In genomic region chr2:148338894-148339293, GRCm38 (mm10) we compare ENCODE assay signal across 19 mouse cellular contexts. TPM values are rescaled to one million over a fixed set of nuclear protein-coding genes. Genes with fewer than 3 reads are reported as not detected.
DNase-seq lines count a peak whose midpoint lies in the region; ATAC-seq and TF ChIP-seq lines count a peak whose summit lies in the region.
"Had no signal": no experiment of that assay in that cellular context is flagged by ENCODE, and none has a peak within 500 bp of the region (broad histone marks: within the 10 kb centered on the region; RNA-seq: fewer than 3 reads in every experiment).

No protein-coding gene starts in this region.

- peak overlapping the region; percentile 46; the same call in 1 of the 2 replicates for H3K27ac ChIP-seq in heart, embryonic 15.5 days
- peak overlapping the region; percentile 74 for H3K27ac ChIP-seq in layer of hippocampus, adult 2 months
- H3K27ac ChIP-seq in midbrain, embryonic 14.5 days (replicated peaks; ENCODE audit: low read depth, low read length): no peak overlapping the region
- H3K27ac ChIP-seq in midbrain, postnatal 0 days (ENCODE audit: low read depth, low read length): no peak overlapping the region
- H3K27ac ChIP-seq in neural tube, embryonic 14.5 days (ENCODE audit: low read depth, low read length): no peak overlapping the region
- H3K27ac ChIP-seq: embryonic facial prominence, embryonic 12.5 days; hindbrain, embryonic 13.5 days; liver, embryonic 13.5 days had no signal

- DNase-seq in heart, postnatal 14 days: no peak
- DNase-seq in layer of hippocampus, adult 2 months (ENCODE audit: low spot score in 2 of 2): peak in 1 of 2 experiments; percentile 69
- no peak for DNase-seq in layer of hippocampus, adult 9-10 months (ENCODE audit: low spot score)
- DNase-seq in midbrain, embryonic 14.5 days: peak; percentile 27
- no peak for DNase-seq in midbrain, postnatal 0 days (ENCODE audit: low spot score)
- DNase-seq: cerebellum, adult 11 months; cerebellum, postnatal 36 days; forebrain, postnatal 0 days; gastrocnemius, postnatal 10 days; liver, embryonic 13.5 days; right cerebral cortex, postnatal 25 days had no signal

- no peaks in the 10 kb centered on the region for H3K36me3 ChIP-seq in heart, embryonic 15.5 days
- no peaks in the 10 kb centered on the region for H3K36me3 ChIP-seq in midbrain, embryonic 14.5 days (ENCODE audit: control insufficient read depth, insufficient read depth, low read length)
- no peaks in the 10 kb centered on the region for H3K36me3 ChIP-seq in midbrain, postnatal 0 days (ENCODE audit: insufficient read depth, low read length)
- no peaks in the 10 kb centered on the region for H3K36me3 ChIP-seq in neural tube, embryonic 14.5 days (ENCODE audit: control insufficient read depth, insufficient read depth, low read length)
- H3K36me3 ChIP-seq: embryonic facial prominence, embryonic 12.5 days; heart, embryonic 12.5 days; hindbrain, embryonic 13.5 days; liver, embryonic 13.5 days had no signal

- no peak for ATAC-seq in heart, embryonic 15.5 days (replicated peaks; ENCODE audit: insufficient number of reproducible peaks, insufficient read depth, low FRiP score, low read depth)
- no peak for ATAC-seq in midbrain, embryonic 14.5 days (ENCODE audit: low FRiP score, low TSS enrichment)
- ATAC-seq in midbrain, postnatal 0 days (ENCODE audit: low FRiP score): no peak
- peak; percentile 72; the same call in 1 of the 2 replicates for ATAC-seq in neural tube, embryonic 14.5 days (ENCODE audit: low read depth)
- no peak for ATAC-seq in megakaryocyte progenitor cell, adult 5-6 weeks (replicated peaks; ENCODE audit: poor library complexity)
- ATAC-seq: activated CD4-positive, CD25-positive, alpha-beta regulatory T cell, adult 4 months; forebrain, postnatal 0 days; intestine, postnatal 0 days had no signal

- TF ChIP-seq CTCF in layer of hippocampus, adult 2 months (conservative IDR thresholded peaks at IDR 0.05): no peak
- TF ChIP-seq CTCF in midbrain, postnatal 0 days (IDR thresholded peaks at IDR 0.05): no peak

- no peak overlapping the region for H3K4me3 ChIP-seq in heart, embryonic 15.5 days
- no peak overlapping the region for H3K4me3 ChIP-seq in layer of hippocampus, adult 2 months
- no peak overlapping the region for H3K4me3 ChIP-seq in midbrain, embryonic 14.5 days (replicated peaks; ENCODE audit: low read depth, low read length)
- no peak overlapping the region for H3K4me3 ChIP-seq in midbrain, postnatal 0 days (ENCODE audit: low read depth, low read length)
- H3K4me3 ChIP-seq in neural tube, embryonic 14.5 days (ENCODE audit: low read depth, low read length): no peak overlapping the region
- H3K4me3 ChIP-seq: embryonic facial prominence, embryonic 12.5 days; heart, embryonic 12.5 days; hindbrain, embryonic 13.5 days; liver, embryonic 13.5 days had no signal

- H3K9ac ChIP-seq in heart, embryonic 15.5 days: no peak overlapping the region
- no peak overlapping the region for H3K9ac ChIP-seq in midbrain, embryonic 14.5 days (replicated peaks; ENCODE audit: low read length)
- H3K9ac ChIP-seq in midbrain, postnatal 0 days (replicated peaks; ENCODE audit: low read length, poor library complexity, severe bottlenecking): no peak overlapping the region
- H3K9ac ChIP-seq in neural tube, embryonic 14.5 days (replicated peaks; ENCODE audit: low read depth, low read length): no peak overlapping the region
- H3K9ac ChIP-seq: embryonic facial prominence, embryonic 12.5 days; forebrain, postnatal 0 days; heart, embryonic 12.5 days; hindbrain, embryonic 13.5 days; liver, embryonic 13.5 days had no signal

- no peaks in the 10 kb centered on the region for H3K27me3 ChIP-seq in heart, embryonic 15.5 days
- no peaks in the 10 kb centered on the region for H3K27me3 ChIP-seq in midbrain, embryonic 14.5 days (ENCODE audit: control insufficient read depth, insufficient read depth, low read length)
- no peaks in the 10 kb centered on the region for H3K27me3 ChIP-seq in midbrain, postnatal 0 days (ENCODE audit: insufficient read depth, low read length)
- H3K27me3 ChIP-seq in neural tube, embryonic 14.5 days (ENCODE audit: control insufficient read depth, insufficient read depth, low read length): no peaks in the 10 kb centered on the region
- H3K27me3 ChIP-seq: embryonic facial prominence, embryonic 12.5 days; heart, embryonic 12.5 days; hindbrain, embryonic 13.5 days; liver, embryonic 13.5 days had no signal

- peaks cover 4% of the 10 kb centered on the region; the same call in 1 of the 2 replicates for H3K4me1 ChIP-seq in heart, embryonic 15.5 days (replicated peaks)
- no peaks in the 10 kb centered on the region for H3K4me1 ChIP-seq in midbrain, embryonic 14.5 days (ENCODE audit: control insufficient read depth, insufficient read depth, low read length)
- no peaks in the 10 kb centered on the region for H3K4me1 ChIP-seq in midbrain, postnatal 0 days (ENCODE audit: insufficient read depth, low read length)
- H3K4me1 ChIP-seq in neural tube, embryonic 14.5 days (ENCODE audit: control insufficient read depth, insufficient read depth, low read length): no peaks in the 10 kb centered on the region
- H3K4me1 ChIP-seq: embryonic facial prominence, embryonic 12.5 days; heart, embryonic 12.5 days; hindbrain, embryonic 13.5 days; liver, embryonic 13.5 days had no signal

- intact Hi-C loops in heart, postnatal 14 days (cut with DNase I): loop anchor here (5.0 kb wide), 1 partner anchor 167 kb away; no protein-coding TSS in a partner anchor

- no peak overlapping the region for H3K4me2 ChIP-seq in heart, embryonic 15.5 days
- H3K4me2 ChIP-seq in midbrain, embryonic 14.5 days (ENCODE audit: low read length): no peak overlapping the region
- no peak overlapping the region for H3K4me2 ChIP-seq in midbrain, postnatal 0 days (ENCODE audit: low read depth, low read length, poor library complexity, severe bottlenecking)
- H3K4me2 ChIP-seq in neural tube, embryonic 14.5 days (ENCODE audit: low read depth, low read length): no peak overlapping the region
- H3K4me2 ChIP-seq: embryonic facial prominence, embryonic 12.5 days; heart, embryonic 12.5 days; hindbrain, embryonic 13.5 days; liver, embryonic 13.5 days had no signal

- H3K9me3 ChIP-seq in heart, embryonic 15.5 days (replicated peaks): no peaks in the 10 kb centered on the region
- H3K9me3 ChIP-seq in midbrain, embryonic 14.5 days (ENCODE audit: control insufficient read depth, low read length): no peaks in the 10 kb centered on the region
- no peaks in the 10 kb centered on the region for H3K9me3 ChIP-seq in midbrain, postnatal 0 days (ENCODE audit: low read length)
- no peaks in the 10 kb centered on the region for H3K9me3 ChIP-seq in neural tube, embryonic 14.5 days (ENCODE audit: control insufficient read depth, low read length)
- H3K9me3 ChIP-seq: embryonic facial prominence, embryonic 12.5 days; heart, embryonic 12.5 days; hindbrain, embryonic 13.5 days; liver, embryonic 13.5 days had no signal

RNA-seq across cellular contexts. Expression of gene Sstr4, which starts 56.2 kb away (rescaled TPM):
- 0.48 and 1.0 TPM in 2 replicates for polyA plus RNA-seq in heart, embryonic 15.5 days (2015; fragmentation: Nextera tagmentation; extraction: Ambion mirVana)
- total RNA-seq in heart, postnatal 14 days (2021): 1 to 10 TPM in 1 of 2 experiments, under 1 TPM in 1; 0.72 to 1.4 TPM
- 10 to 100 TPM; 75.5 TPM for total RNA-seq in layer of hippocampus, adult 2 months (2021)
- polyA plus RNA-seq in midbrain, embryonic 14.5 days (2014; fragmentation: Nextera tagmentation; extraction: Ambion mirVana): 1.4 and 2.6 TPM in 2 replicates
- total RNA-seq in midbrain, postnatal 0 days (2014; rRNA removed): 13.5 and 14.0 TPM in 2 replicates
- 2.7 TPM in 2 replicates for polyA plus RNA-seq in midbrain, postnatal 0 days (2015; fragmentation: Nextera tagmentation; extraction: Ambion mirVana)
- polyA plus RNA-seq in neural tube, embryonic 14.5 days (2014; fragmentation: Nextera tagmentation; extraction: Ambion mirVana): 3.1 and 3.5 TPM in 2 replicates
- total RNA-seq in megakaryocyte progenitor cell, adult 5-6 weeks (2015): not detected in 2 replicates
- 0.29 TPM in 1 of 2 replicates, not detected in the other for total RNA-seq in megakaryocyte progenitor cell, adult 5-6 weeks (2017)
- polyA plus RNA-seq: activated CD4-positive, CD25-positive, alpha-beta regulatory T cell, adult 4 months; liver, embryonic 13.5 days had no signal

Comparison
In these comparisons a context has a peak if more than half of its experiments do, and no peak if none do; other contexts are left out.
1. H3K27ac ChIP-seq: peak in heart, embryonic 15.5 days (single experiment) and layer of hippocampus, adult 2 months (single experiment); none in midbrain, embryonic 14.5 days (single experiment), midbrain, postnatal 0 days (single experiment) and neural tube, embryonic 14.5 days (single experiment).